Mouse (Mus musculus) MEL (cell line): ENCODE measurements around the gene Ptgdr2. TPM values are rescaled to one million over a fixed set of nuclear protein-coding genes. Genes with fewer than 3 reads are reported as not detected.
A peak's percentile ranks its signal among the peaks of the same experiment; 100 is the strongest.

Experiments used
- DNase-seq: peaks from one replicate; pipeline ENCODE4 v3.0.0; 2011; ENCODE audit warnings: low read depth, low spot score
- H3K27ac ChIP-seq: 2 replicates; pipeline ENCODE4 v1.5.1; 2012; ENCODE audit warnings: low read depth, mild to moderate bottlenecking, control low read depth, low read length, moderate library complexity; ENCODE audit not compliant: control insufficient read depth
- H3K27me3 ChIP-seq, 2 experiments: fragments of 150-350 bp in 1 of 2; sonication (generic) in 1 of 2; 2 replicates each; pipeline ENCODE4 v1.6.1; 2012; ENCODE audit warnings: low read length in 2 of 2, mild to moderate bottlenecking in 2 of 2, improper control_type of control experiment in 1 of 2, moderate library complexity in 1 of 2; ENCODE audit not compliant: insufficient read depth in 2 of 2, control insufficient read depth in 1 of 2
- H3K36me3 ChIP-seq, 2 experiments: 2 replicates each; pipeline ENCODE4 v1.6.1; 2012 to 2014; ENCODE audit warnings: low read length in 2 of 2, improper control_type of control experiment in 1 of 2, inconsistent platforms in 1 of 2, mild to moderate bottlenecking in 1 of 2; ENCODE audit not compliant: insufficient read depth in 2 of 2, control insufficient read depth in 1 of 2
- H3K4me1 ChIP-seq, 2 experiments: fragments of 150-350 bp in 1 of 2; sonication (generic) in 1 of 2; 2 replicates each; pipeline ENCODE4 v1.6.1; 2012; ENCODE audit warnings: low read length in 2 of 2, improper control_type of control experiment in 1 of 2, mild to moderate bottlenecking in 1 of 2; ENCODE audit not compliant: insufficient read depth in 2 of 2, control insufficient read depth in 1 of 2
- H3K4me3 ChIP-seq, 2 experiments: fragments of 150-350 bp in 1 of 2; sonication (generic) in 1 of 2; 2 replicates each; pipeline ENCODE4 v1.5.1; 2012; ENCODE audit warnings: low read depth in 2 of 2, low read length in 2 of 2, mild to moderate bottlenecking in 2 of 2, moderate library complexity in 2 of 2, control low read depth in 1 of 2, improper control_type of control experiment in 1 of 2; ENCODE audit not compliant: control insufficient read depth in 1 of 2, insufficient read depth in 1 of 2
- H3K79me2 ChIP-seq: 2 replicates; pipeline ENCODE4 v1.6.1; 2012; ENCODE audit warnings: mild to moderate bottlenecking, low read length, moderate library complexity; ENCODE audit not compliant: control insufficient read depth, poor library complexity, insufficient read depth
- H3K9ac ChIP-seq: 2 replicates; pipeline ENCODE4 v1.6.1; 2012; ENCODE audit warnings: low read depth, mild to moderate bottlenecking, control low read depth, low read length, moderate library complexity; ENCODE audit not compliant: control insufficient read depth, poor library complexity, severe bottlenecking
- H3K9me3 ChIP-seq: fragments of 150-350 bp; sonication (generic); replicated peaks from 2 replicates; pipeline ENCODE4 v1.6.1; 2012; ENCODE audit warnings: mild to moderate bottlenecking, low read length, improper control_type of control experiment, moderate library complexity; ENCODE audit not compliant: insufficient read depth
- CHD1 ChIP-seq: IDR thresholded peaks from 2 replicates; pipeline ENCODE4 v1.6.1; 2012; ENCODE audit warnings: low read depth, mild to moderate bottlenecking, inconsistent platforms, low read length, improper control_type of control experiment
- E2F4 ChIP-seq: IDR thresholded peaks from 2 replicates; pipeline ENCODE4 v1.6.1; 2011; ENCODE audit warnings: low read depth, low read length, improper control_type of control experiment, borderline replicate concordance
- ELF1 ChIP-seq: IDR thresholded peaks from 2 replicates; pipeline ENCODE4 v1.6.1; 2014; ENCODE audit warnings: low read depth, mild to moderate bottlenecking, inconsistent platforms, low read length, improper control_type of control experiment, moderate library complexity
- EP300 ChIP-seq, 2 experiments: IDR thresholded peaks; 2 replicates each; pipeline ENCODE4 v1.6.1; 2011; ENCODE audit warnings: improper control_type of control experiment in 2 of 2, low read length in 2 of 2, low read depth in 1 of 2, mild to moderate bottlenecking in 1 of 2
- ETS1 ChIP-seq: IDR thresholded peaks from 2 replicates; pipeline ENCODE4 v1.6.1; 2012; ENCODE audit warnings: low read depth, mild to moderate bottlenecking, inconsistent platforms, low read length, improper control_type of control experiment, moderate library complexity
- GATA1 ChIP-seq: IDR thresholded peaks from 2 replicates; pipeline ENCODE4 v1.6.1; 2011; ENCODE audit warnings: low read depth, low read length, improper control_type of control experiment
- KAT2A ChIP-seq: conservative IDR thresholded peaks from 2 replicates; pipeline ENCODE4 v1.6.1; 2012; ENCODE audit warnings: low read depth, low read length, improper control_type of control experiment, inconsistent platforms
- MEF2A ChIP-seq: IDR thresholded peaks from 2 replicates; pipeline ENCODE4 v1.6.1; 2014; ENCODE audit warnings: low read depth, mild to moderate bottlenecking, inconsistent platforms, low read length, improper control_type of control experiment; ENCODE audit not compliant: poor library complexity, insufficient replicate concordance, severe bottlenecking; ENCODE audit errors: extremely low read depth
- MXI1 ChIP-seq: IDR thresholded peaks from 2 replicates; pipeline ENCODE4 v1.6.1; 2011; ENCODE audit warnings: mild to moderate bottlenecking, low read depth, low read length, improper control_type of control experiment
- MYC ChIP-seq: IDR thresholded peaks from 2 replicates; pipeline ENCODE4 v1.6.1; 2011; ENCODE audit warnings: low read depth, mild to moderate bottlenecking, low read length, improper control_type of control experiment, moderate library complexity
- NELFE ChIP-seq: IDR thresholded peaks from 2 replicates; pipeline ENCODE4 v1.6.1; 2011; ENCODE audit warnings: low read depth, low read length, improper control_type of control experiment
- NRF1 ChIP-seq: IDR thresholded peaks from 2 replicates; pipeline ENCODE4 v1.6.1; 2014; ENCODE audit warnings: low read depth, mild to moderate bottlenecking, inconsistent platforms, low read length, improper control_type of control experiment, moderate library complexity; ENCODE audit not compliant: poor library complexity, insufficient read depth, severe bottlenecking
- RAD21 ChIP-seq: IDR thresholded peaks from 2 replicates; pipeline ENCODE4 v1.6.1; 2011; ENCODE audit warnings: mild to moderate bottlenecking, low read depth, low read length, improper control_type of control experiment
- SMC3 ChIP-seq: IDR thresholded peaks from 2 replicates; pipeline ENCODE4 v1.6.1; 2011; ENCODE audit warnings: low read depth, low read length, improper control_type of control experiment
- polyA plus RNA-seq, 2 experiments: library from polyadenylated mRNA; stranded (reverse) in 1 of 2; unstranded in 1 of 2; fragments of >175 nt in 1 of 2; fragments of >200 nt in 1 of 2; gene quantifications; 2 replicates each; pipeline versions ENCODE4 v1.2.1 to v1.2.4; 2012; ENCODE audit warnings: low replicate concordance in 2 of 2, low read depth in 1 of 2; ENCODE audit not compliant: insufficient read length in 2 of 2, insufficient read depth in 1 of 2, missing spikeins in 1 of 2
- total RNA-seq: library from RNA; depleted of rRNA; stranded (reverse); fragments of 300-350 nt; gene quantifications from 2 replicates; pipeline ENCODE4 v1.2.3, GENCODE M21; 2012

The Ptgdr2 gene
- total and polyA plus RNA-seq, 3 experiments = 0.31 to 0.46 TPM; not detected in 1

GRCm38 (mm10) chr19:10895016-10895528 is 41.9 kb upstream of the Ptgdr2 start, which contains the start of gene Prpf19 (continued):
- TF ChIP-seq MXI1 (peak; percentile 98), MYC (peak; percentile 94)

GRCm38 (mm10) chr19:10895708-10896107 is 41.3 kb upstream of the Ptgdr2 start:
- H3K4me1 ChIP-seq = peaks cover 0 to 7% of the 10 kb centered on the region in 2 experiments; a peak in 1 of 4 replicates
- H3K4me3 ChIP-seq = peak overlapping the region; percentile 69 to 97
- peak overlapping the region; percentile 78 for H3K27ac ChIP-seq
- H3K27me3 ChIP-seq = no peaks in the 10 kb centered on the region; a peak in 1 of 4 replicates
- H3K9me3 ChIP-seq = no peaks in the 10 kb centered on the region
- peaks cover 35% of the 10 kb centered on the region for H3K79me2 ChIP-seq
- H3K9ac ChIP-seq = peak overlapping the region; percentile 97
- no peak for DNase-seq
- no peak for TF ChIP-seq ELF1
- TF ChIP-seq CHD1 = 0 out of 2 replicates have a peak, but pooled peaks have one; percentile 54
- no peak for TF ChIP-seq EP300 (IDR thresholded peaks at IDR 0.05; ENCODE audit: low read depth in 1 of 2, low read length in 2 of 2)
- 0 out of 2 replicates have a peak, but pooled peaks have one; percentile 23 for TF ChIP-seq KAT2A
- TF ChIP-seq, all 39 proteins: peak for 2
- peaks cover 3 to 13% of the 10 kb centered on the region in 2 experiments; a peak in 3 of 4 replicates for H3K36me3 ChIP-seq

DNA sequence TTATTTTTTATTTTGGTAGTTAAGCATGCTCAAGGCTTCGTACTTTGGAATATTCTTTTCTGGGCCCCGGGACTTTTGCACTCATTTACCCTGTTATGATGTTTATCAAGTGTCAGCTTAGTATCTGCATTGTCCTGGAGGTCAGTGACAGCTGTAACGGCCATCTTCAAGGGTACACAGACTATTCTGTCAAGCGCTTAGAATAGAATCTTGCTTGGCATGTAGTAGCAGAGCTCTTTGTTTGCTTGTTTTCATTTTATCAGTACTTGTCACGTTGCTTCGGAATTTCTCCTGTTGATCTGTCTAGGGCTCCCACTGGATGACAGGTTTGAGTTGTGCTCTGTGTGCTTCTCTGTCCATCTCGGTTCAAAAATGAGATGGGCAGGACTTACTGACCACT is 40.1 kb upstream of the Ptgdr2 start:
- Histone ChIP-seq H3K4me3 (peak overlapping the region; percentile 69 to 97), H3K36me3 (peaks cover 6 to 13% of the 10 kb centered on the region in 2 experiments; a peak in 3 of 4 replicates), H3K9ac (peak overlapping the region; percentile 97), H3K27ac (no peak overlapping the region), H3K4me1 (peaks cover 0 to 7% of the 10 kb centered on the region in 2 experiments; a peak in 1 of 4 replicates), H3K79me2 (peaks cover 35% of the 10 kb centered on the region), H3K9me3 (no peaks in the 10 kb centered on the region), H3K27me3 (no peaks in the 10 kb centered on the region)
- no peak for TF ChIP-seq NRF1
- TF ChIP-seq RAD21 = no peak
- TF ChIP-seq NELFE = no peak
- TF ChIP-seq MEF2A = no peak
- no peak for TF ChIP-seq E2F4
- TF ChIP-seq SMC3 = no peak
- TF ChIP-seq ETS1 = no peak
- TF ChIP-seq MYC = no peak
- no peak for TF ChIP-seq ELF1
- no peak for TF ChIP-seq GATA1
- TF ChIP-seq KAT2A = no peak
- no peak for DNase-seq
